Mouse (Mus musculus) lung, embryonic 15.5 days (tissue): ENCODE data around the gene Rapgef6. TPM values are rescaled to one million over a fixed set of nuclear protein-coding genes. Genes with fewer than 3 reads are reported as not detected.

Source experiments
- ATAC-seq: fragments of 200-750 bp; cut with Nextera tagmentation; 2 replicates; pipeline ENCODE4 v1.8.0; 2017; ENCODE audit warnings: moderate number of reproducible peaks, borderline replicate concordance; ENCODE audit not compliant: low FRiP score, low TSS enrichment; ENCODE audit errors: extremely low read depth
- H3K27ac ChIP-seq: fragments of 300-500 bp; sonication (generic); 2 replicates; pipeline ENCODE4 v1.5.1; 2015; ENCODE audit warnings: moderate library complexity, mild to moderate bottlenecking, inconsistent platforms
- H3K27me3 ChIP-seq: fragments of 300-500 bp; sonication (generic); 2 replicates; pipeline ENCODE4 v1.6.1; 2015; ENCODE audit warnings: inconsistent platforms
- H3K36me3 ChIP-seq: fragments of 300-500 bp; sonication (generic); 2 replicates; pipeline ENCODE4 v1.6.1; 2015; ENCODE audit warnings: inconsistent platforms
- H3K4me1 ChIP-seq: fragments of 300-500 bp; sonication (generic); 2 replicates; pipeline ENCODE4 v1.6.1; 2015; ENCODE audit warnings: inconsistent platforms
- H3K4me2 ChIP-seq: fragments of 300-500 bp; sonication (generic); 2 replicates; pipeline ENCODE4 v1.6.1; 2015; ENCODE audit warnings: inconsistent platforms, mild to moderate bottlenecking, moderate library complexity
- H3K4me3 ChIP-seq: fragments of 300-500 bp; sonication (generic); 2 replicates; pipeline ENCODE4 v1.5.1; 2015; ENCODE audit warnings: mild to moderate bottlenecking, inconsistent platforms
- H3K9ac ChIP-seq: fragments of 300-500 bp; sonication (generic); 2 replicates; pipeline ENCODE4 v1.6.1; 2015; ENCODE audit warnings: inconsistent platforms
- H3K9me3 ChIP-seq: fragments of 300-500 bp; sonication (generic); 2 replicates; pipeline ENCODE4 v1.6.1; 2016; ENCODE audit warnings: inconsistent platforms
- WGBS: fragments of 180-500 bp; shearing (Covaris S2); methylation state at CpG from one replicate; pipeline ENCODE4 v1.1.7; 2015; 5-methylcytosine and 5-hydroxymethylcytosine counted together
- microRNA-seq: library from miRNA; unstranded; fragments of <30 nt; microRNA quantifications from one replicate; pipeline ENCODE4, GENCODE M21; 2016
- polyA plus RNA-seq: library from polyadenylated mRNA; unstranded; fragments of >200 nt; fragmentation: Nextera tagmentation; extraction: Ambion mirVana; gene quantifications from 2 replicates; pipeline ENCODE4 v1.2.1, GENCODE M21; 2015

The Rapgef6 gene
- polyA plus RNA-seq, 1 experiment from 2014 or later: 37.4 TPM

DNA sequence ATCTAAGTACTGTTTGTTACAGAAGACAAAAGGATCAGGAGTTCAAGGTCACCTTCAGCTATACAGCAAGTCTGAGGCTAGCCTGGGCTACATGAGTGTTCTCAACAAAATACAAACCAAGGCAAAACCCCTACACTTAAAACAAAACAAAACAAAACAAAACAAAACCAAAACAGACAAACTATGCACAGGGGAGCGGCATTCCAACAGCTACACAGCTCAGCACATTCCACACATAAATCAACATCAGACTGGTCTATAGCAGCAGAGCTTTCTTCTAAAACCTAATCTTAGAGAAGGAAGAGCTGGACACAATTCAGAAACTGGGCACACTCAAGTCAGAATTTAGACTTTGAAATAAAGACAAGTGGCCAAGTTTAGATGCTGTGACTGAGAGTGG is 221.6 kb downstream of the Rapgef6 start:
- H3K4me1 ChIP-seq: no peaks in the 10 kb centered on the region
- ATAC-seq: no peak
- no peaks in the 10 kb centered on the region for H3K27me3 ChIP-seq
- H3K4me3 ChIP-seq: no peak overlapping the region
- WGBS: 73% methylated on average over 1 of the region's 1 CpGs
- H3K27ac ChIP-seq: no peak overlapping the region
- no peak overlapping the region for H3K4me2 ChIP-seq
- H3K36me3 ChIP-seq: peaks cover 11% of the 10 kb centered on the region
- H3K9me3 ChIP-seq: no peaks in the 10 kb centered on the region
- H3K9ac ChIP-seq: no peak overlapping the region

Small RNAs within 50 kb of the gene (microRNA-seq; reads per million reads assigned to microRNA genes)
- not detected for gene Gm26116

Other genes with a start within 250 kb of the Rapgef6 start
- 0.44 and 0.46 TPM in 2 replicates for gene Acsl6, start 219.0 kb upstream of the Rapgef6 start, polyA plus RNA-seq
- gene Meikin, start 152.2 kb upstream of the Rapgef6 start, polyA plus RNA-seq: not detected in 2 replicates
- gene Fnip1, start 84.6 kb upstream of the Rapgef6 start, polyA plus RNA-seq: 9.8 and 10.2 TPM in 2 replicates